Mouse (Mus musculus) activated CD4-positive, CD25-positive, alpha-beta regulatory T cell, adult 9 weeks (primary cell): ENCODE results near the gene Ifi204. TPM values are rescaled to one million over a fixed set of nuclear protein-coding genes. Genes with fewer than 3 reads are reported as not detected.

Experiments used
- polyA plus RNA-seq: library from polyadenylated mRNA; unstranded; fragments of 100-300 nt; shearing (Covaris generic); gene quantifications from one replicate; pipeline ENCODE4 v1.2.1, GENCODE M21; 2017

Ifi204 gene
- 1.9 TPM for polyA plus RNA-seq

DNA sequence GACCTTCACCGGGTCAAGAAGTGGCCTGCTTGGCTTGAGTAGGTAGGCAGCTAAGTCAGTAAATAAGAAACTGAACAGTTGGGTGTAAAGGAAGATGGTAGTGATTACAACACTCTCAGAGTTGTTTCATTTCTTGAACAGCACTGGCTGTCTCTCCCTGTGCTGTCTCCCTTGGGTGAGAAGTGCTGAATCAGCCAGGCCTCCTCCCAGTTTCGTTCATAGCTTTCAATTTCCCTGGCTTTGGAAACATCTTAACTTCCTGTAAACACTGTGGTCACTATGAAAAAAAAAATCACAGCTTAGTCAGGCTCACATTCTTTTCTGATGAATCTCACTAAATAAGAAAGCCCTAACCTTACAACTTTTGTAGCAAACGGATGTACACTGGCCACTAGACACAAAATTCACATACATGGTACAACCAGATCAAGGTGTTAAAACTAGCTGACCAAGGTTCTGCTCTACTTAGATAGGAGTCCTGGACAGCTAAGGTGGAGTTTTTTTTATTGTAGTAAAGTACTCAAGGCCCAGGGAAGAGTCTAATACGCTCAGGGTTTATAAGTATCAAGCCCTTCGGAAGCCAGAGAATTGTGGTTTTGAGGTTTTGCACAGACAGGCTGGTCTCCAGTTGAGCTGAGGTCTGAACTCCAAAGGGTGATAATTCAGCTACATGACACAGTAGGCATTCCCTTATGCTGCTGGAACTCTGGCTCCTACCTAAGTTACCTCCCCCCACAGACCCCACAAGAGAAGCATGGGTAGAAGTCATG lies at the start of gene Ifi204:
Ifi204 (minus strand) TSS at position 96 of the 770 bp plus-strand sequence.

DNA sequence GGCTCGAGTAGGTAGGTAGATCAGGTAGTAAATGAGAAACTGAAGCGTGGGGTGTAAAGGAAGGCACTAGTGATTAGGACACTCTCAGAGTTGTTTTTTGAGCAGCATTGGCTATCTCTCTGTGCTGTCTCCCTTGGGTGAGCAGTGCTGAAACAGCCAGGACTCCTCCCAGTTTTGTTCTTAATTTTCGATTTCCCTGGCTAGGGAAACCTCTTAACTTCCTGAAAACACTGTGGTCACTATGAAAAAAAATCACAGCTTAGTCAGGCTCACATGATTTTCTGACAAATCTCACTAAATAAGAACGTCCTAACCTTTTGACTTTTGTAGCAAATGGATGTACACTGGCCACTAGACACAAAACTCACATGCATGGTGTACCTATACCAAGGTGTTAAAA lies 25.1 kb downstream of the Ifi204 start, which contains the start of gene Ifi207:
Ifi207 (minus strand) TSS at position 92 of the 400 bp plus-strand sequence.

Other genes with a start within 250 kb of the Ifi204 start
- 57.8 TPM for gene Ifi214, start 231.0 kb downstream of the Ifi204 start, polyA plus RNA-seq
- gene Ifi213, start 167.7 kb downstream of the Ifi204 start, polyA plus RNA-seq: 138 TPM
- gene Ifi209, start 136.0 kb downstream of the Ifi204 start, polyA plus RNA-seq: 312 TPM
- 119 TPM for gene Ifi208, start 93.3 kb downstream of the Ifi204 start, polyA plus RNA-seq
- 0.15 TPM for gene Ifi207, start 25.2 kb downstream of the Ifi204 start, polyA plus RNA-seq
- 3.9 TPM for gene Ifi211, start 146.1 kb upstream of the Ifi204 start, polyA plus RNA-seq
- gene Mndal, start 175.5 kb upstream of the Ifi204 start, polyA plus RNA-seq: 575 TPM
- 508 TPM for gene Ifi203, start 175.7 kb upstream of the Ifi204 start, polyA plus RNA-seq
- gene Ifi202b, start 215.8 kb upstream of the Ifi204 start, polyA plus RNA-seq: not detected